Mouse (Mus musculus) megakaryocyte, adult 5-6 weeks (primary cell): ENCODE data around the gene Wdr61. TPM values are rescaled to one million over a fixed set of nuclear protein-coding genes. Genes with fewer than 3 reads are reported as not detected.

Source experiments
- ATAC-seq: 2 replicates; pipeline ENCODE4 v1.8.0; 2016; ENCODE audit warnings: mild to moderate bottlenecking, inconsistent platforms; ENCODE audit not compliant: poor library complexity, severe bottlenecking
- total RNA-seq, 2 experiments: library from RNA; stranded (forward) in 1 of 2; stranded (reverse) in 1 of 2; fragments of 153-499, 151-499 nt in 1 of 2; fragments of 221-1000, 200-1000 nt in 1 of 2; gene quantifications; 2 replicates each; pipeline versions ENCODE4 v1.2.3 to v1.2.4; 2015 to 2017

Wdr61 gene
- 58.3 and 68.3 TPM in 2 replicates for total RNA-seq (2015)
- 38.9 and 43.2 TPM in 2 replicates for total RNA-seq (2017)

GRCm38 (mm10) chr9:54733921-54734638, at the start of gene Wdr61:
Wdr61 (minus strand) TSS chr9:54734519.
- ATAC-seq, result peak; percentile 97

GRCm38 (mm10) chr9:54784003-54784402, 49.7 kb upstream of the Wdr61 start:
- no peak for ATAC-seq

GRCm38 (mm10) chr9:54782504-54782903, 48.2 kb upstream of the Wdr61 start:
- no peak for ATAC-seq

GRCm38 (mm10) chr9:54779280-54779679, 45.0 kb upstream of the Wdr61 start:
- ATAC-seq, result no peak

- ATAC-seq, result peak; percentile 81
Observed at GRCm38 (mm10) chr9:54776451-54776982, 42.2 kb upstream of the Wdr61 start.

- no peak for ATAC-seq
Observed at GRCm38 (mm10) chr9:54770140-54770780, 35.9 kb upstream of the Wdr61 start.

- no peak for ATAC-seq
Observed at GRCm38 (mm10) chr9:54765336-54766085, 31.2 kb upstream of the Wdr61 start.

GRCm38 (mm10) chr9:54764561-54765217, 30.4 kb upstream of the Wdr61 start, which contains the start of gene Crabp1:
Crabp1 (plus strand) TSS chr9:54764748.
- ATAC-seq, result no peak

- no peak for ATAC-seq
Observed at GRCm38 (mm10) chr9:54764091-54764490, 29.8 kb upstream of the Wdr61 start.

- ATAC-seq, result no peak
Observed at GRCm38 (mm10) chr9:54759592-54759991, 25.3 kb upstream of the Wdr61 start.

- ATAC-seq, result no peak
Observed at GRCm38 (mm10) chr9:54752944-54753295, 18.6 kb upstream of the Wdr61 start.

- no peak for ATAC-seq
Observed at GRCm38 (mm10) chr9:54752201-54752943, 18.1 kb upstream of the Wdr61 start.

- no peak for ATAC-seq
Observed at GRCm38 (mm10) chr9:54751684-54752083, 17.4 kb upstream of the Wdr61 start.

GRCm38 (mm10) chr9:54750215-54750981, 16.1 kb upstream of the Wdr61 start:
- ATAC-seq, result peak; percentile 91

GRCm38 (mm10) chr9:54745740-54746370, 11.5 kb upstream of the Wdr61 start:
- ATAC-seq, result no peak

GRCm38 (mm10) chr9:54743891-54744290, 9.6 kb upstream of the Wdr61 start:
- peak; percentile 51 for ATAC-seq

- ATAC-seq, result no peak
Observed at GRCm38 (mm10) chr9:54738376-54738775, 4.1 kb upstream of the Wdr61 start.

- peak; percentile 53 for ATAC-seq
Observed at GRCm38 (mm10) chr9:54736284-54736701, 2.0 kb upstream of the Wdr61 start.
